Mouse (Mus musculus) T-helper 2 cell (primary cell): ENCODE data around the gene Ndufaf5.
"Not testable (repeated sequence)": the region's sequence is repeated elsewhere in the genome, so short reads cannot be mapped to it uniquely, and the experiment has no call there.

Experiments used
- in situ Hi-C: fragments of 300-600 bp; cut with MboI, MseI; formaldehyde crosslinking; loops from one replicate; pipeline ENCODE4 v1.15.1; 2025; ENCODE audit warnings: high pct_unique_total_duplicates

Ndufaf5 gene

DNA sequence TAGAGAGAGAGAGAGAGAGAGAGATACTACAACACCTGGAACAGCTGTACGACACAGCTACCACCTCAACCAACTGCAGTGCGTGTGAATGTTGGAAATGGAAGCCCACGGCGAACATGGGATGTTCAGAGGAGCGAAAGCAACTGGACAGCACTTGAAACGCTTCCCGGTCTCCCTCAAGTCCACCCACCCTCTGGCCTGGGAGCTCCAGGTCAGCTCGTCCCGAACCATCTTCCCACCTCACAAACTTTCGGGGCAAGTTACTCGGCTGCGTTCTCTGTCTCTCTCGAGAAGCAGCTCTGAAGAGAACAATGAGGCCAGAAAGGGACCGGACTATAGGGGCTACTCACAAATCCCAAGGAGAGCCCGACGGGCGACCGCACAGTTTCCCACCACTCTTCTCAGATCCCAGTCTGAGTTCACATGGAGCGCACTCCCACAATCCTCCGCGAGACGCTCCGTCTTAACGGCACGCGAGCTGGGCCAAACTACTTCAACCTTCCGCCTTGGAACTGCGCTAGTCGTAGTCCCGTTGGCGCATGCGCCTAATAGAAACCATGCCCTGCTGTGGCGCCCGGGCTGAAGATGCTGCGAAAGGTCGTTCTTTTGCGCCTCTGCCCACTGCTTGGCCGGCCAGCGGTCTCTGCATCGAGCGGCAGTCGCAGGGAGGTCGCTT lies at the start of gene Ndufaf5, which contains the start of gene Esf1:
TSS of gene Ndufaf5 (plus strand) at position 523 of the 676 bp plus-strand sequence.
TSS of gene Esf1 (minus strand) at position 438 of the 676 bp plus-strand sequence.
- in situ Hi-C loops: loop anchor here (10.0 kb wide), 1 partner anchor 235 kb away; no protein-coding TSS in a partner anchor

DNA sequence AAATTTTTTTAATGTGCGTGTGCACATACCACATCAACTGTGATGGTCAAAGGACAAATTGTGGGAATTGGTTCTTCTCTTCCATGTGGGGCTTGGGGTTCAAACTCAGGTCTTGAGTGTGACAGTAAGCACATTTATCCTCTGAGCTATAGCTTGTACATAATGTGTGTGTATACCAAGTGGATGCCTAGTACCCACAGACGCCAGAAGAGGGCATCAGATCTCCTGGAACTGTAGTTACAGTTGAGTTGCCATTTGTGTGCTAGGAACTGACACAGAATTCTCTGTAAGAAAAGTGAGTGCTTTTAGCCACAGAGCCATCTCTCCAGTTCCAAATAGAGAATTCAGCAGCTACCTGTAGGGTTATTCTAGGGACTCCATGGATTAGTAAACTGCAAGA lies 44.9 kb upstream of the Ndufaf5 start:
- in situ Hi-C loops: no loop called here

DNA sequence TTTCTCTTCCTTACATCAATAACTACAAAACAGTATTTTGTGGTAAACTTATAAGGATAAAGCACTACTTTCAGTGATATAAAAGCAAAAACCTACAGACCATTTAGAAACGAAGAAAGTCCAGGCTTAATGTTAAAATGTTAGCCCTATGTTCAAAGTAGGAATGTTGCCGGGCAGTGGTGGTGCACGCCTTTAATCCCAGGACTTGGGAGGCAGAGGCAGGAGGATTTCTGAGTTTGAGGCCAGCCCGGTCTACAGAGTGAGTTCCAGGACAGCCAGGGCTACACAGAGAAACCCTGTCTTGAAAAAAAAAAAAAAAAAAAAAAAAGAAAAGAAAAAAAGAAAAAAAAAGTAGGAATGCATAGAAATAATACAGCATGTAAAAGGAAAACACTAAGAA lies 18.7 kb upstream of the Ndufaf5 start, which contains the start of gene Gm17374:
TSS of gene Gm17374 (plus strand) at position 301 of the 400 bp plus-strand sequence.
- in situ Hi-C loops: not testable (repeated sequence)

DNA sequence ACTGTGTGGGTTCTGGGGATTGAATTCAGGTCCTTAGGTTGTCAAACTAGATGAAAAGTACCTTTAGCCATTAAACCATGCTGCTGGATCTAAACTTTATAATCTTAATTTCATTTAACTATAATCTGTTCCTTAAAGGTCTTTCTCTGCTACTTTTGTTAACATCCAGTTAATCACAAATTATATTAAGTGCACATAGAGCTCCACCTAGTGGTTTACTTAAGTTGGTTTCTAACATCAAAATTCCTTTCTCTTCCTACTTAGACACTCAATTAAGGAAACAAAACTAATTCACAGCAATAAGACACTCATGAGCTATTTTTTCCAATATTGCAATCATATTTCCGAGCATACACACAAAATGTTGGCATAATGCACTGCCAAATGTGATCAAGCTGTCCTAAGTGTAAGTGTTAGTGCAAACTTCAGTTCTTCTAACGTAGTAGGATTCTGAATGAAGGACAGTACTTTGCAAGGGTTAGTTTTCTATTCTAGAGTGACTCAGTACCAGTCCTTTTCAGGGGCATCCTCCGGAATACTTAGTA lies 11.2 kb upstream of the Ndufaf5 start:
- in situ Hi-C loops: no loop called here

DNA sequence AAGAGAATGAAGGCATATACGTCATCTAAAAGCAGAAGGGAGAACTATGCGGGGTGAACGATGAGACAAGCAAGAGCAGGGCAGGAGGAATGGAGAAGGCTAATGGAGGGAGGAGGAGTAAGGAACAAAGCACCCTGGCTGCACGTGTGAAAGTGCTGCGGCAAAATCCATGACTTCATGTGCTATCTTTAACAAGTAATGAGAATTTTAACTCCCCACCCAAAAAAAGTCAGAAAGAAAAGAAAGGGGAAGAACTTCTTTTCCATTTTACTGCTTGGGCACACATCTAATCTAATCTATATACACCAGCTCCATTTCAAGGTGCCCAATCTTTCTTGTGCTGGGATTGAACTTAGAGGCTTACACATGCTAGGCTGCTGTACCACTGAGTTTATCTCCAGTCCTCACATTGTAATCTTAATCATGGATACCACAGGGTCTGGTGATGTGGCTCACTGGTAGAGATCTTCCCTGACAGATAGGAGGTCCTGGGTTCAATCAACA lies 7.0 kb upstream of the Ndufaf5 start:
- in situ Hi-C loops: no loop called here

DNA sequence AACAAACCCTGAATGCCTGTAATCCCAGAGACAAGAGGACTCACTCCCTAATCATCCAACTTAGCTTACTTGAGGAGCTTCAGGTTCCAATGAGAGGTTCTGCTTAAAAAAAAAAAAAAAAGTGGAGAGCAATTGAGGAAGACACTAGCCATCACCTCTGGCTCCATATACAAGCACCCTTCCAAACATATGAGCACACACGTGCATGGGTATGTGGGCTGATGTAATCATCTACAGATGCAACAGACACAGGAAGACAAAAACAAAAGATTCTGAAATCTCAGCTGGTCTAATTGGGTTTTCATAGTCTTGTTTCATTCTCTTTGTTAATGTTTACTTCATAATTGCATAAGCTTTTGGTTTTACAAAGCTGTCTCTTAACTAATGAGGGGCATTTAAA lies 1.4 kb upstream of the Ndufaf5 start:
- in situ Hi-C loops: no loop called here

DNA sequence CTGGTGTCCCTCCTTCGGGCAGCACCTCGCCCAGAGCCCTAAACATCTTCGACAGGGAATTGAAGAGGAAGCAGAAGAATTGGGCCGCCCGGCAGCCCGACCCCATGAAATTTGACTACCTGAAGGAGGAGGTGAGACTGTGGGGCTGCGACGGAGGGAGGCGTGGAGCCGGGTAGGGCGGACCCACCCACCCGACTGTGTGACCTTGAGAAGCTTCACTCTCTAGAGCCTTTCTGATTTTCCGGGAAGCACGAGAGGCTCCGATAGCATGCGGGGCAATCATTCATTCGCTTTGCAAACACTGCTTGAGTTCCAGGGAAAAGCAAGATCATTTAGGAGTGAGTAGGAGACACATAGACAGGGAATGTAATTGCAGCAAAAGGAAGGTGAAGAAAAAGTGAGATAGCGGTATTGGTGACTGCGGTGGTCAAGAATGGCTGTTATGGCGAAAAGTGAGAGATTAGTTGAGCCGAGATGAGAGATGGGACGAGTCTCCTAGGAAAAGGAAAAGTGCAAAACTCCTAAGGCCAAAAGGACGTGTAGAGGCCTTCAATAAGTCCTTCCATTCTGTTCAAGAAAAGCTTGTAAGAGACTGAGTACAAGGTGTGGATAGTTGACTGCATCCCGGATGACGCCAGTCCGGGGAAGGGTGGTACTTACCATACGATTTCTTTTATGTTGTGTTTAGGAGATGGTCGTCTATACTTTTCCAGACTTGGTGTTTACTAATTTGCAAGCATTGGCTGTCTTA lies 529 bp downstream of the Ndufaf5 start:
- in situ Hi-C loops: loop anchor here (10.0 kb wide), 1 partner anchor 234 kb away; no protein-coding TSS in a partner anchor

DNA sequence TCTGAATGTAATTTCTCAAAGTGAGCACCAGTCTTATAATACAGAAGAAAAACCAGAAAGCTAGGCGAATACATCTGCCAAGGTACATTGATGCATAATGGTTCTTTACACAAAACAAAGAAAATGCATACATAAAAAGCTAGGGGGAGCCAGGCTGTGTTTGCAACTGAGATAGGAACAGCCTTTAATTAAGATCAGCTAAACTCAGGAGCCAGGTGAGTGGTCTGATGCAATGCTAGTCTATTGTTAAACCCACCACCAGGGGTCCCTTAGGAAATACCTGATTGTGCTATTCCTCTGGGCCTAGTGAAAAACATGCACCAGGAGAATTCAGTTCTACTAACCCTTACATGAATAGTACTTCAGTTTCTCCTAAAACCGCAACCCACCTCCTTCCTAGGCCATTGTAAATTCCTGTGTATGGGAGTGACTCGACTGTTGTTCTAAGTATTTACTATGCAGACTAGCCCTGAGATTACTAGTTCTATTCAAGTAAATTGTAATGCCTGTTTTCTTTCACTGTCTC lies 15.3 kb downstream of the Ndufaf5 start:
- in situ Hi-C loops: not testable (repeated sequence)

DNA sequence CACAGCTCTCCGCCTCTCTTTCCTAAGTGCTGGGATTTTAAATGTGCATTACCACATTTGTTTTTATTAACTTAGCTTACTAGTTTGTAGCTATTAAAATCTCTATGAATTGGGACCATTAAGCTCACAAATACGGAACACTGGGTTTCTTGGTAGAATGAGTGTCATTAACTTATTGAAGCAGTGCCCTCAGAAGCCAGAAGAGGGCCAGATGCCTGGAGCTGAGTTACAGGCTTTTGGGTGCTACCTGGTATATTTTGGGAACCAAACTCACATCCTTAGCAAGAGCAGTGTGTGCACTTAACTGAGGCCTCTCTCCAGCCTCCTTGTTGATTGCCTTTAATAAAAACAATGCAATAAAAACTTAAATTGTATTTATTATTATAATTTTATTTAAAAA lies 30.3 kb downstream of the Ndufaf5 start:
- in situ Hi-C loops: loop anchor here (10.0 kb wide), 1 partner anchor 164 kb away; no protein-coding TSS in a partner anchor

DNA sequence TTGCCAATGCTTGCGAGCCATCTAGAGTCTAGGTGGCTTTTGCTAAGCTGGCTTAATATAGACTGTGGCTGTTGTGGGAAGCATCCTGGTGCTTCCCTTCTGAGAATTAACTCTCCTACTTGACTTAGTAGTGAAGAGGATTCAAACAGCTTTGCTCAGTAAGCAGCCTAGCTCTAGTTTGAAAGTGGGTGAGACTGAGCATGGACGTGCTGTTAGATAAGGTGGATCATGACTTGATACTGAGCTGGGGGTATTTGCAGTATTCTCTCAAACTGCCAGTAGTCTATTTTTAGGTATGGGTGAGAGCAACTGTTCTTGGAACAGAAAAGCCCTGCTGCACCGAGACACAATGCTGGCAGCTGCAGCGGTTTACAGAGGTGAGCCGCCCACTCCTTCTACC lies 32.1 kb downstream of the Ndufaf5 start:
- in situ Hi-C loops: loop anchor here (10.0 kb wide), 1 partner anchor 162 kb away; no protein-coding TSS in a partner anchor

DNA sequence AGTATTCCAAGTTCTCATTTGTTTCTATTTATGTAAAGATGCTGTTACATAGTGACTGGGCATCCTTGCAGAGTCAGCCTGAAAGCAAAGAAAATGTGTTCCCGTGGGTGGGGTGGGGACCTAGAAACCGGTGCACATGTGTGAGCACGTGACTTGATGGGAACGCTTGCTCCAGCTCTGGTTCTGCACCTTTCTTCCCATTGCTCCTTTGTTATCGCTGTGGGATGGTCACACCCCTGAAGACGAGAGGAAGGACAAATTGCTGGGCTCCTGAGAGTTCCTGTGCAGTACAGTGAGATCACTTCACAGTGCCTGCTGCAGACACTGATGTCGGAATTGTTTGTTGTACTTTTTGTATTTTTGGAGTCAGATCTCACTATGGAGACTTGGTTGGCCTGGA lies 33.3 kb downstream of the Ndufaf5 start:
- in situ Hi-C loops: loop anchor here (10.0 kb wide), 1 partner anchor 161 kb away; no protein-coding TSS in a partner anchor

DNA sequence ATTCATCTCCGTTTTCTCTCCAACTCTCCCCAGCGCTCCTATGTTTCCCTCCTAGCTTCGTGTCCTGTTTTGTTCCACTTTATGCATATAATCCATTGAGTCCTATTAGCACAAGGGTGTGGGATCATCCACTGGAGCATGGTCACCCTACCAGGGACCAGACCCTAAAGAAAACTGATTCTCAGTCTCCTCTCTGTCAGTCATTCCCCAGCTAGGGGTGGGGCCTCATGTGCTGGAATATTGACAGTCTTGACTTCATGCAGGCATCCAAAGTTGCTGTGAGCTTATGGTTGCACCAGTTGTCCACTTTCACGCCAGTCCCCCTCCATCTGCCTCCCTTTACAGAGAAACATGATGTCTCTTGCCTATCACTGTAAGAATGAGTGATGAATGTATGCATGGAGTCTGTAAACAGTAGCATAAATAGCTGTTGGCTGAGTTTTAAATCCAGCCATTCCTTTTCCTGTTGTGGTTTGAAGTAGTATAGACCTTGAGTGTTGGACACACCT lies 44.1 kb downstream of the Ndufaf5 start:
- in situ Hi-C loops: no loop called here

DNA sequence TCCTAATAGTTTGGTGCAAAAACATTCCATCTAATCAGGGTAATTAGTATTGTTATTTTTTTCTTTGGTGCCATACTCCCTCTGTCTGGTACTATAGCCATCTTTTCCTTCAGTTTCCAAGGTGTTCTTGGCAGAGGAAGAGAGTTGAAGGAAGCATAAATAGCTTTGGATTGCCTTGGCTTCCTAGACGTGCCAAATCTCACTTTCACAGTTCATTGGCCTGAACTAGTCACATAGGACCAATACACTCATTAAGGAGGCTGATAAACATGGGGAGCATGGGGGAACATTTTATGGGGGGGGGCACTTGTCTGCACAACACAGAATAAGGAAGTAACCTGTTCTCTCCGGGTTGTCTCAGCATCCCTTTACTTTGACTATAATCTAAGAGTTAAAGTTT lies 45.0 kb downstream of the Ndufaf5 start:
- in situ Hi-C loops: no loop called here

DNA sequence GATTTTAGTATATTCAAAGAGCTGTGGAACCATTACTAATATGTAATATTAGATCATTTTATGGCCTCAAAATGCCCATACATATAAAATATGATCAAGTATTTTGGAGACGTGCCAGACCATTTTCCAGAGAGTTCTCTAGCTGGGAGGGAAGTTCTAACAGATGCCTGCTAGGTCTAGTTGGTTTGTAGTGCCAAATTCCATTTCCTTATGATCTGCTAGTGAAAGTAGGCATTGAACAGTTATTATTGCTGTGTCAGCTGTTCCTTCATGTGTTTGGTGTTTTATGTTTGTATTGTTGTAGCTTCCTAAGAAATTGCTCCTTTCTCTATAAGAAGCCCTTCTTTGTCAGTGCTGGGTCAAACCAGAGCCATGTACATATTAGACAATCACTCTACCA lies 45.5 kb downstream of the Ndufaf5 start:
- in situ Hi-C loops: no loop called here

DNA sequence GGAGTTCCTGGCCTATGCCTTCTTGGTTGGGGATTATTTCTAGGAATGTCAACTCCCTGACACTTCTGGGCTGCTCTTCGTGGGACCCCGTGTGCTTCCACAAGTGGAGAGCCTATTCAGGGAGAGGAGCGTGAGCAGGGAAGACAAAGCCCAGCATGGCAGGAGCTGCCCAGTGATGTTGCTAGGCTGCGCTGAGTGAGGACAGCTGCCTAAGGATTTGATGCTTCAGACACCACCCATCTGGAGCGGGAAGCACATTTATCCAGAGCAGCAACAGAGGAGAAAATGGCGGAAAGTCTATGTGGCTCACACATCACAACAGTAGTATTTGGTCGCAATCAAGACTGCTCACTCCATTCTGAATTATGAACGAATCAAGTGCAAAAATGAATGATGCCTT lies 49.9 kb downstream of the Ndufaf5 start:
- in situ Hi-C loops: no loop called here

DNA sequence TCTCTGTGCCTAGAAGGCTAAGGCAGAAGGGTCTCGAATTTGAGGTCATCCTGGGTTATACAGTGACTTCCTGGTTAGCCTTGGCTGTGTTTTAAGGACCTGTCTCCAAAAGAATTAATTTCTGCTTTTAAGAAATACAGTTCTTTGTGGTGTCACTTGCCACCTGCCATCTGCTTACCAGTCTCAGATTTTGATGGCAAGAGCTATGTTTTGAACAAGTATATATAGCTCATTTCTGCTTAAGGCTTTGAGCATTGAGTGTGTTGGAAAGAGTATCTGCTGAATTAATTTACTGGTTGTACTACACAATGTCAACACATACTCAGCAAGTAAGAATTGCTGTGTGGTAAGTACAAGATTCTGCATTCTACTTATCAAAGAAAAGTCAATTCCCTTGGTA lies 59.8 kb downstream of the Ndufaf5 start:
- in situ Hi-C loops: no loop called here

DNA sequence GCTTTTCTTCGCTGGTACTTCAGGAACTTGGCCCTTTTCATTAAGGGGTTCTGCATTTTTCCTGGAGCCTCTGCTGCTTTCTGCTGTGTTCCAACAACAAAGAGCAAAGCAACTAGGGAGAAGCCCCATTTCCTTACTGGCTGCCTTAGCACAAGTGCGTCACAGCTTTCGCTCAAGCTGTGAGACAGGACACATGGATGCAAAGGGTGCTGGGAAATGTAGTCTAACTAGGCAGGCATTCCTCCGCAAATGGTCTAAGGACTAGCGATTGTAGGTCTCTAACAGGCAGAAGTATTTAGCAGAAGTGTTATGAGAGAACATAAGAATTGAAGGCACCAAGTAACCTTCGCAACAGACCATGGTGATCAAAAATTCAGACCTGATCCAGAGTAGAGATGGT lies 66.8 kb downstream of the Ndufaf5 start:
- in situ Hi-C loops: no loop called here

DNA sequence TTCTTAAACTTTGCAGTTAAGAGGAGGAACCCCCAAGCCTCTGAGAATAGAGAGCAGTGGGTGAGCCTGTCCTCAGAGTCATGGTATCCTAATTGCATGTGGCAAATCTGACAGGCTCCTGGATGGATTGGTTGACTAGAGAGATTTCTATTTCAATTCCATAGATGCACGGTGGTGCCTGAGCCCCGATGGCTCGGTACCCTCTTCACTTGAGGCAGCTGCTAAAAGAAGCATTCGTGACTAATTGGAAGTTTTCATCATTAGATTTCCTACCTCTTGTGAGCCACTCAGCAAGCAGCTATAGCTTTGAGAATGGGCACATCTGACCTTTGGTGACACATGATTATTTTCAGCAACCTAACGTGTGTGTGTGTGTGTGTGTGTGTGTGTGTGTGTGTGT lies 71.9 kb downstream of the Ndufaf5 start:
- in situ Hi-C loops: no loop called here

DNA sequence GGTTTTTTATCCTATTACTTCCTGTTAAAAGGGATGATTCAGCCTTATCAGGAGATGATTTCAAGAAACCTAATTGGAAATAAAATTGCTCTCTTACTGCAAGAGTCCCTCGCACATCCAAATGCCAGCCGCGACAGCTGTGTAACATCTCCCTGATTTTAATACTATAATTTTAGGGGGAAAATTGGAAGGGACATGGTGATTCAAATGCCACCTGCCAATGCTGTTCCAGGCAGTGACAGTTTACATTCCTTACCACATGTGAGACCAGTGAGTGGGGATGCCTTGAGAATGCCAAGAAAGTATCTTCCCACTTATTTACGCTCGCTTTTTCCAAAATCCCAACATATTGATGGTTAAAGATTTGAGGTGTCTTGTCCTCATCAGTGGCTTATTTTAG lies 72.7 kb downstream of the Ndufaf5 start:
- in situ Hi-C loops: no loop called here
